Mouse (Mus musculus) spleen, adult 2 months (tissue): ENCODE data around the gene Hcar1.

Experiments used
- CTCF ChIP-seq: fragments of 200-500 bp; IDR thresholded peaks from 2 replicates; pipeline ENCODE4 v1.5.1; 2011; ENCODE audit warnings: mild to moderate bottlenecking, inconsistent platforms; ENCODE audit not compliant: insufficient read depth, insufficient read length, insufficient replicate concordance; ENCODE audit errors: extremely low read depth
- POLR2A ChIP-seq: fragments of 200-500 bp; IDR thresholded peaks from 2 replicates; pipeline ENCODE4 v1.6.1; 2011; ENCODE audit warnings: low read depth, low read length, inconsistent platforms

DNA sequence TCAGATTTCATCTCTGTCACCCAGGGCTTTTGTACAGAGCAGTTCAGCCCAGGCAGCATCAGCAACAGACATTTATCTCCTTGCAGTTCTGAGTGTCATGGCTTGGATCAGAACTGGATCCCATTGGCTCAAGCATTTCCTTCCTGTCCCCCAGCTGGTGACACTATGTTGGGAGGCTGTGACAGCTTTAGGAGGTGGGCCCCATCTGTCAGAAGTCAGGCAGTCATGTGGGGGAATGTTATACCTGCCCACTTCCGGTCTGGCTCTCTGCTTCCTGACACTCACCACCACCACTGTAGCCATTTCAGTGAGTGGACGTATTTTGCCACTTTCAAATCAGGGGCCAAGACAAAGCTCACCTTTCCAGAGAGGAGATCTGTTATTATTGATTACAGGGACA, 28.4 kb downstream of the Hcar1 start:
- no peak for TF ChIP-seq CTCF
- TF ChIP-seq POLR2A = no peak
